ENCODE assay signal across 23 mouse cellular contexts in the genomic region with DNA sequence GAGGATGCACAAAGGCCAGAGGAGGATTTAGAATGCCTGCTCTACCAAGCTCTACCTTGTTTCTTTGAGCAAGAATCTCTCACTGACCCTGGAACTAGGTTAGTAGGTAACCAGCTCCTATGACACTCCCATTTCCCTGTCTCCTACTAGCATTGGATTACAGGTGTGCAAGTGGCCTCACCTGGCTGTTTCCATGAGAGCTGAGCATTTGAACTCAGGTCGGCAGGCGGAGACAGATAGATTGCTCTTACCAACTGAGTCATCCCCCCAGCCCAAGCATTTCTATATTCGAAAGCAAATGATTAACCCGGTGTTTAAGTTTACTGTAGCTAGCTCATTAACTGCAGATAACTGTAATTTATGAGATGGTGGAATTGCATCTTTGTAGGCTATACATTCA.
DNase-seq lines count a peak whose midpoint lies in the region; ATAC-seq and TF ChIP-seq lines count a peak whose summit lies in the region.
"Had no signal": no experiment of that assay in that cellular context is flagged by ENCODE, and none has a peak within 500 bp of the region (broad histone marks: within the 10 kb centered on the region; RNA-seq: fewer than 3 reads in every experiment).

No protein-coding gene starts in this region.

- no peaks in the 10 kb centered on the region for H3K27me3 ChIP-seq in intestine, embryonic 15.5 days (replicated peaks)
- no peaks in the 10 kb centered on the region for H3K27me3 ChIP-seq in intestine, embryonic 16.5 days (replicated peaks; ENCODE audit: control insufficient read depth, insufficient read depth, low read length)
- H3K27me3 ChIP-seq in intestine, postnatal 0 days (replicated peaks; ENCODE audit: control insufficient read depth, insufficient read depth, low read length): no peaks in the 10 kb centered on the region
- no peaks in the 10 kb centered on the region for H3K27me3 ChIP-seq in stomach, postnatal 0 days (ENCODE audit: control insufficient read depth, insufficient read depth, low read length)
- no peaks in the 10 kb centered on the region for H3K27me3 ChIP-seq in forebrain, postnatal 0 days (ENCODE audit: insufficient read depth, low read length)
- H3K27me3 ChIP-seq in forebrain, embryonic 14.5 days (replicated peaks; ENCODE audit: control insufficient read depth, insufficient read depth, low read length): no peaks in the 10 kb centered on the region
- H3K27me3 ChIP-seq: CH12.LX, Patski had no signal

- TF ChIP-seq CTCF in intestine, postnatal 0 days (IDR thresholded peaks at IDR 0.05; ENCODE audit: low read depth): peak; percentile 53
- no peak for TF ChIP-seq CTCF in stomach, postnatal 0 days (IDR thresholded peaks at IDR 0.05; ENCODE audit: low read depth)
- no peak for TF ChIP-seq CTCF in forebrain, postnatal 0 days (IDR thresholded peaks at IDR 0.05; ENCODE audit: low read depth)

- H3K4me2 ChIP-seq in intestine, embryonic 15.5 days (replicated peaks): no peak overlapping the region
- H3K4me2 ChIP-seq in intestine, embryonic 16.5 days (ENCODE audit: low read depth, low read length): no peak overlapping the region
- no peak overlapping the region for H3K4me2 ChIP-seq in intestine, postnatal 0 days (replicated peaks; ENCODE audit: low read depth)
- H3K4me2 ChIP-seq in stomach, postnatal 0 days (replicated peaks; ENCODE audit: low read depth): no peak overlapping the region
- no peak overlapping the region for H3K4me2 ChIP-seq in forebrain, postnatal 0 days (ENCODE audit: low read depth)
- no peak overlapping the region for H3K4me2 ChIP-seq in forebrain, embryonic 14.5 days (ENCODE audit: low read length)

- no peak for TF ChIP-seq EP300 in stomach, postnatal 0 days (optimal IDR thresholded peaks at IDR 0.05)

- H3K9ac ChIP-seq in intestine, embryonic 15.5 days: no peak overlapping the region
- no peak overlapping the region for H3K9ac ChIP-seq in intestine, embryonic 16.5 days (ENCODE audit: low read depth, low read length)
- no peak overlapping the region for H3K9ac ChIP-seq in intestine, postnatal 0 days (ENCODE audit: low read depth, low read length)
- no peak overlapping the region for H3K9ac ChIP-seq in stomach, postnatal 0 days (ENCODE audit: low read length)
- H3K9ac ChIP-seq in forebrain, postnatal 0 days: no peak overlapping the region
- no peak overlapping the region for H3K9ac ChIP-seq in forebrain, embryonic 14.5 days (ENCODE audit: low read length)

- no peak for DNase-seq in stomach, postnatal 0 days (ENCODE audit: low spot score)
- no peak for DNase-seq in forebrain, postnatal 0 days
- no peak for DNase-seq in frontal cortex, postnatal 14 days (ENCODE audit: low spot score in 2 of 2)
- DNase-seq in c-Kit-positive CD71-positive TER-119-positive erythroid progenitor cells, embryonic 14.5 days (ENCODE audit: low spot score): no peak
- no peak for DNase-seq in forebrain, embryonic 14.5 days (ENCODE audit: low spot score)
- DNase-seq: adrenal gland, adult 2 months; adrenal gland, adult 8-10 months; adrenal gland, postnatal 10 days; adrenal gland, postnatal 14 days; adrenal gland, postnatal 25 days; adrenal gland, postnatal 36 days; B cell, adult 2 months; cerebellum, adult 11 months; cerebellum, adult 11-12 months; cerebellum, adult 18-20 months had no signal

- H3K27ac ChIP-seq in intestine, embryonic 15.5 days: no peak overlapping the region
- H3K27ac ChIP-seq in intestine, embryonic 16.5 days (ENCODE audit: low read length): peak overlapping the region; percentile 43; the same call in 1 of the 2 replicates
- peak overlapping the region; percentile 21; the same call in 1 of the 2 replicates for H3K27ac ChIP-seq in intestine, postnatal 0 days (ENCODE audit: low read depth, low read length)
- no peak overlapping the region for H3K27ac ChIP-seq in stomach, postnatal 0 days (replicated peaks)
- H3K27ac ChIP-seq in forebrain, postnatal 0 days (ENCODE audit: low read depth, low read length): no peak overlapping the region
- no peak overlapping the region for H3K27ac ChIP-seq in forebrain, embryonic 14.5 days (ENCODE audit: low read depth, low read length)

- no peaks in the 10 kb centered on the region for H3K36me3 ChIP-seq in intestine, embryonic 15.5 days
- H3K36me3 ChIP-seq in intestine, embryonic 16.5 days (ENCODE audit: control insufficient read depth, insufficient read depth, low read length): no peaks in the 10 kb centered on the region
- no peaks in the 10 kb centered on the region for H3K36me3 ChIP-seq in intestine, postnatal 0 days (ENCODE audit: control insufficient read depth, insufficient read depth)
- no peaks in the 10 kb centered on the region for H3K36me3 ChIP-seq in stomach, postnatal 0 days (ENCODE audit: control insufficient read depth, insufficient read depth, low read length)
- H3K36me3 ChIP-seq in forebrain, postnatal 0 days (ENCODE audit: insufficient read depth): no peaks in the 10 kb centered on the region
- H3K36me3 ChIP-seq in forebrain, embryonic 14.5 days (ENCODE audit: control insufficient read depth, insufficient read depth, low read length): no peaks in the 10 kb centered on the region
- H3K36me3 ChIP-seq: G1E had no signal

- H3K9me3 ChIP-seq in intestine, embryonic 15.5 days: no peaks in the 10 kb centered on the region
- no peaks in the 10 kb centered on the region for H3K9me3 ChIP-seq in intestine, embryonic 16.5 days (ENCODE audit: control insufficient read depth, low read length)
- H3K9me3 ChIP-seq in intestine, postnatal 0 days (ENCODE audit: control insufficient read depth): no peaks in the 10 kb centered on the region
- H3K9me3 ChIP-seq in stomach, postnatal 0 days (ENCODE audit: control insufficient read depth, low read length): no peaks in the 10 kb centered on the region
- no peaks in the 10 kb centered on the region for H3K9me3 ChIP-seq in forebrain, postnatal 0 days (ENCODE audit: low read length)
- H3K9me3 ChIP-seq in forebrain, embryonic 14.5 days (replicated peaks; ENCODE audit: control insufficient read depth, low read length): no peaks in the 10 kb centered on the region

- ATAC-seq in intestine, embryonic 15.5 days: peak; percentile 92
- peak; percentile 91 for ATAC-seq in intestine, embryonic 16.5 days
- ATAC-seq in intestine, postnatal 0 days: peak; percentile 78
- 0 out of 2 replicates have a peak, but pooled peaks have one; percentile 35 for ATAC-seq in stomach, postnatal 0 days (ENCODE audit: low FRiP score, low TSS enrichment)
- ATAC-seq in forebrain, postnatal 0 days: no peak
- no peak for ATAC-seq in forebrain, embryonic 14.5 days
- ATAC-seq: activated CD4-positive, CD25-positive, alpha-beta regulatory T cell, adult 4 months; CD4-positive, CD25-positive, alpha-beta regulatory T cell, adult 4 months; Patski had no signal

- WGBS in intestine, embryonic 15.5 days: 59% methylated on average over 4 of the region's 4 CpGs
- WGBS in intestine, embryonic 16.5 days: 66% methylated on average over 4 of the region's 4 CpGs
- 30% methylated on average over 4 of the region's 4 CpGs for WGBS in intestine, postnatal 0 days
- WGBS in stomach, postnatal 0 days: 80% methylated on average over 4 of the region's 4 CpGs
- 94% methylated on average over 4 of the region's 4 CpGs for WGBS in forebrain, postnatal 0 days
- WGBS in forebrain, embryonic 14.5 days: 93% methylated on average over 4 of the region's 4 CpGs

- no peaks in the 10 kb centered on the region for H3K4me1 ChIP-seq in intestine, embryonic 15.5 days (replicated peaks)
- H3K4me1 ChIP-seq in intestine, embryonic 16.5 days (ENCODE audit: control insufficient read depth, insufficient read depth, low read length): no peaks in the 10 kb centered on the region
- H3K4me1 ChIP-seq in intestine, postnatal 0 days (replicated peaks; ENCODE audit: control insufficient read depth, insufficient read depth, low read length): no peaks in the 10 kb centered on the region
- no peaks in the 10 kb centered on the region for H3K4me1 ChIP-seq in stomach, postnatal 0 days (replicated peaks; ENCODE audit: control insufficient read depth, insufficient read depth)
- H3K4me1 ChIP-seq in forebrain, postnatal 0 days (ENCODE audit: insufficient read depth): no peaks in the 10 kb centered on the region
- no peaks in the 10 kb centered on the region for H3K4me1 ChIP-seq in forebrain, embryonic 14.5 days (ENCODE audit: control insufficient read depth, insufficient read depth, low read length)

- H3K4me3 ChIP-seq in intestine, embryonic 15.5 days (replicated peaks): no peak overlapping the region
- no peak overlapping the region for H3K4me3 ChIP-seq in intestine, embryonic 16.5 days (ENCODE audit: low read length)
- no peak overlapping the region for H3K4me3 ChIP-seq in intestine, postnatal 0 days (ENCODE audit: low read depth, low read length)
- H3K4me3 ChIP-seq in stomach, postnatal 0 days (ENCODE audit: low read depth, low read length): no peak overlapping the region
- H3K4me3 ChIP-seq in forebrain, postnatal 0 days (ENCODE audit: low read depth, low read length): no peak overlapping the region
- no peak overlapping the region for H3K4me3 ChIP-seq in forebrain, embryonic 14.5 days (ENCODE audit: low read depth, low read length)

Comparison
In these comparisons a context has a peak if more than half of its experiments do, and no peak if none do; other contexts are left out.
1. H3K27ac ChIP-seq: peak in intestine, embryonic 16.5 days (single experiment) and intestine, postnatal 0 days (single experiment); none in intestine, embryonic 15.5 days (single experiment), stomach, postnatal 0 days (single experiment), forebrain, postnatal 0 days (single experiment) and forebrain, embryonic 14.5 days (single experiment).
2. ATAC-seq: peak in intestine, embryonic 15.5 days (single experiment), intestine, embryonic 16.5 days (single experiment), intestine, postnatal 0 days (single experiment) and stomach, postnatal 0 days (single experiment); none in forebrain, postnatal 0 days (single experiment) and forebrain, embryonic 14.5 days (single experiment).